Mouse (Mus musculus) lung, embryonic 14.5 days (tissue): Measurements from ENCODE around the gene Ltbp4. TPM values are rescaled to one million over a fixed set of nuclear protein-coding genes. Genes with fewer than 3 reads are reported as not detected.

ENCODE experiments used
- ATAC-seq: fragments of 200-750 bp; cut with Nextera tagmentation; 2 replicates; pipeline ENCODE4 v1.8.0; 2017; ENCODE audit warnings: mild to moderate bottlenecking, moderate TSS enrichment, moderate library complexity; ENCODE audit not compliant: insufficient read depth
- DNase-seq: peaks from one replicate; pipeline ENCODE4 v3.0.0-alpha.2; 2015
- H3K27ac ChIP-seq: fragments of 300-500 bp; sonication (generic); 2 replicates; pipeline ENCODE4 v1.5.1; 2014; ENCODE audit warnings: low read depth, mild to moderate bottlenecking, moderate library complexity
- H3K27me3 ChIP-seq: fragments of 300-500 bp; sonication (generic); 2 replicates; pipeline ENCODE4 v1.6.1; 2014; ENCODE audit warnings: low read length, control low read depth; ENCODE audit not compliant: insufficient read depth
- H3K36me3 ChIP-seq: fragments of 300-500 bp; sonication (generic); 2 replicates; pipeline ENCODE4 v1.6.1; 2014; ENCODE audit warnings: control low read depth; ENCODE audit not compliant: insufficient read depth
- H3K4me1 ChIP-seq: fragments of 300-500 bp; sonication (generic); 2 replicates; pipeline ENCODE4 v1.6.1; 2014; ENCODE audit warnings: antibody characterized with exemption, control low read depth; ENCODE audit not compliant: insufficient read depth
- H3K4me2 ChIP-seq: fragments of 300-500 bp; sonication (generic); 2 replicates; pipeline ENCODE4 v1.6.1; 2014; ENCODE audit warnings: mild to moderate bottlenecking
- H3K4me3 ChIP-seq: fragments of 300-500 bp; sonication (generic); 2 replicates; pipeline ENCODE4 v1.5.1; 2014; ENCODE audit warnings: low read depth, low read length
- H3K9ac ChIP-seq: fragments of 300-500 bp; sonication (generic); 2 replicates; pipeline ENCODE4 v1.6.1; 2014
- H3K9me3 ChIP-seq: fragments of 300-500 bp; sonication (generic); 2 replicates; pipeline ENCODE4 v1.6.1; 2016; ENCODE audit warnings: low read depth, low read length, control low read depth
- CTCF ChIP-seq: IDR thresholded peaks from 2 replicates; pipeline ENCODE4 v1.5.1; 2016; ENCODE audit warnings: antibody characterized with exemption, low read depth
- WGBS: fragments of 180-500 bp; shearing (Covaris S2); extraction: QIAGEN DNeasy Blood & Tissue Kit; methylation state at CpG from one replicate; pipeline ENCODE4 v1.1.7; 2014; 5-methylcytosine and 5-hydroxymethylcytosine counted together
- polyA plus RNA-seq: library from polyadenylated mRNA; unstranded; fragments of >200 nt; fragmentation: Nextera tagmentation; extraction: Ambion mirVana; gene quantifications from 2 replicates; pipeline ENCODE4 v1.2.1, GENCODE M21; 2014

Ltbp4 gene
- polyA plus RNA-seq, 1 experiment from 2014 or later = 86.0 TPM

DNA sequence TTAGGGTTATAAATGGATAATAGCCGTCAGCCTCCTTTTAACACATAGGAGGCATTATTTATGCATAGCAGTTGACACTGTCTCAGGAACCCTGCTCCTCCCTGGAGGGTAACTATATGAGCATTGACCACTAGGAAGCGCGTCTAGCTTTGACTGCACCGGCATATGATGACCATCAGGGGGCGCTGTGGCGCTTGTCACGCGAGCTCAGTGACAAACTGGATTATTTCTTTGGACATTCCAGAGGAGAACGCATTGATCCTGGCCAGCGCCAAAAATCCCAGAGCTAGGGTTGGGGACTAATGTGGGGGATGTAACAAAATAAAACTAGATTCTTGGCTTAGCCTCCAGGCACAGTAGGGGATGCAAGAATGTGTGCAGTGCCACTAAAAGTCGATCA, 35.3 kb downstream of the Ltbp4 start:
- no peaks in the 10 kb centered on the region for H3K27me3 ChIP-seq
- no peak overlapping the region for H3K27ac ChIP-seq
- H3K4me1 ChIP-seq = peaks cover 3% of the 10 kb centered on the region; the same call in 1 of the 2 replicates
- H3K36me3 ChIP-seq = peaks cover 6% of the 10 kb centered on the region; the same call in 1 of the 2 replicates
- ATAC-seq (peak; percentile 68), DNase-seq (peak; percentile 93)
- TF ChIP-seq CTCF = peak; percentile 98
- H3K4me2 ChIP-seq = no peak overlapping the region
- no peaks in the 10 kb centered on the region for H3K9me3 ChIP-seq
- WGBS = 8% methylated on average over 11 of the region's 11 CpGs
- no peak overlapping the region for H3K4me3 ChIP-seq
- no peak overlapping the region for H3K9ac ChIP-seq

DNA sequence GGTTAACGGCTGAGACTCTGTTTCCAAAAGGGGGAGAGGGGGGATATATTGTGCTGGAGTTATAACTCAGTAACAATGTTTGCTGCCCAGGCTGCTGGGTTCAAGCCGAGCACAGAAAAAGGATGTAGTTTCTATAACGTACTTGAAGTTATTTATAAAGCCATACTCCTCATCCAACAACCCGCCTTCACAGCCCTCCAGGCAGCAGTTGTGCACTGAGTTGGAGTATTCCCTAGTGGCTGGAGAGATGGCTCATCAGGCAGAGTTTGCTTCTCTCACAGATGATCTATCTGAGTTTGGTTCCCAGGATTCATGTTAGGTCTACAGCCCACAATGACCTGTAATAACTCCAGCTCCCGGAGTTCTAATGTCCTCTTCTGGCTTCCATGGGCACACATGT, 36.7 kb downstream of the Ltbp4 start:
- H3K4me1 ChIP-seq = peaks cover 3% of the 10 kb centered on the region; the same call in 1 of the 2 replicates
- no peaks in the 10 kb centered on the region for H3K27me3 ChIP-seq
- no peaks in the 10 kb centered on the region for H3K9me3 ChIP-seq
- no peak overlapping the region for H3K4me2 ChIP-seq
- H3K9ac ChIP-seq = no peak overlapping the region
- ATAC-seq = no peak
- 65% methylated on average over 5 of the region's 5 CpGs for WGBS
- DNase-seq = no peak
- no peak overlapping the region for H3K4me3 ChIP-seq
- H3K36me3 ChIP-seq = peaks cover 3% of the 10 kb centered on the region; the same call in 1 of the 2 replicates
- no peak for TF ChIP-seq CTCF
- no peak overlapping the region for H3K27ac ChIP-seq

DNA sequence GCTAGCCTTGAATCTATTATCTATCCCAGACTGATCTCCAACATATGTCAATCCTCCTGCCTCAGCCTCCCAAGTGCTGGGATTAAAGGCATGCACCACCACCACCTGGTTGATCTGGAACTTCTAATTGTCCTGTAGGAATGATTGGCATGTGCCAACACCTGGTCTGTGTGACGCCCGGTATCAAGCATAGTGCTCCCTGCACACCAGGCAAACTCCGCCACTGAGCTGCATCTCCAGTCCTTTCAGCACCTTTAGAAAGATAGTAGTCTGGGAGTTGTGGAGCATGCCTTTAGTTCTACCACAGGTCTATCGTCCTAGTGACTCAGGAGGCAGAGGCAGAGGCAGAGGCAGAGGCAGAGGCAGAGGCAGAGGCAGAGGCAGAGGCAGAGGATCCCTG, 37.1 kb downstream of the Ltbp4 start:
- ATAC-seq (no peak), DNase-seq (no peak)
- H3K4me2 ChIP-seq = no peak overlapping the region
- peaks cover 2% of the 10 kb centered on the region; the same call in 1 of the 2 replicates for H3K36me3 ChIP-seq
- no peak for TF ChIP-seq CTCF
- H3K9ac ChIP-seq = no peak overlapping the region
- no peaks in the 10 kb centered on the region for H3K9me3 ChIP-seq
- WGBS = 72% methylated on average over 4 of the region's 4 CpGs
- peaks cover 3% of the 10 kb centered on the region; the same call in 1 of the 2 replicates for H3K4me1 ChIP-seq
- H3K27me3 ChIP-seq = no peaks in the 10 kb centered on the region
- no peak overlapping the region for H3K4me3 ChIP-seq
- no peak overlapping the region for H3K27ac ChIP-seq

DNA sequence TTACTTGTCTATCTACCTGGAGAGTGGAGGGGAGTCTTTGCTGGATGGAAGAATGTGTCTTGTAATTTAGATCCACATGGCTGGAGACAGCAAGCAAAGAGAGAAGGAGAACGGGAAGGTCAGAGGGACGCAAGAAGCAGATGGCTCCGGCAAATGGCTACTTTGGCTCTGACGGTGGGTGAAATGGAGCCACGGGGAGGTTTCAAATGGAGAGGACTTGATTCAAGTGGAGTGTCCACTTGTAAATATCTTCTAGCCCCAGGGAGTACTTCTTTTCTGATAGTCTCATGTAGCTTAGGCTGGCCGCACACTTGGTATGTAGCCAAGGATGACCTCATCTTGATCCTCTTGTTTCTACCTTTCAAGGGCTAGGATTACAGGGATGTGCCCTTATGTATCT, 38.7 kb downstream of the Ltbp4 start:
- no peaks in the 10 kb centered on the region for H3K27me3 ChIP-seq
- H3K27ac ChIP-seq = no peak overlapping the region
- 77% methylated on average over 6 of the region's 6 CpGs for WGBS
- no peak overlapping the region for H3K9ac ChIP-seq
- H3K4me3 ChIP-seq = no peak overlapping the region
- peaks cover 3% of the 10 kb centered on the region; the same call in 1 of the 2 replicates for H3K4me1 ChIP-seq
- H3K9me3 ChIP-seq = no peaks in the 10 kb centered on the region
- ATAC-seq = no peak
- H3K4me2 ChIP-seq = no peak overlapping the region
- no peak for TF ChIP-seq CTCF
- H3K36me3 ChIP-seq = no peaks in the 10 kb centered on the region
- DNase-seq = no peak

DNA sequence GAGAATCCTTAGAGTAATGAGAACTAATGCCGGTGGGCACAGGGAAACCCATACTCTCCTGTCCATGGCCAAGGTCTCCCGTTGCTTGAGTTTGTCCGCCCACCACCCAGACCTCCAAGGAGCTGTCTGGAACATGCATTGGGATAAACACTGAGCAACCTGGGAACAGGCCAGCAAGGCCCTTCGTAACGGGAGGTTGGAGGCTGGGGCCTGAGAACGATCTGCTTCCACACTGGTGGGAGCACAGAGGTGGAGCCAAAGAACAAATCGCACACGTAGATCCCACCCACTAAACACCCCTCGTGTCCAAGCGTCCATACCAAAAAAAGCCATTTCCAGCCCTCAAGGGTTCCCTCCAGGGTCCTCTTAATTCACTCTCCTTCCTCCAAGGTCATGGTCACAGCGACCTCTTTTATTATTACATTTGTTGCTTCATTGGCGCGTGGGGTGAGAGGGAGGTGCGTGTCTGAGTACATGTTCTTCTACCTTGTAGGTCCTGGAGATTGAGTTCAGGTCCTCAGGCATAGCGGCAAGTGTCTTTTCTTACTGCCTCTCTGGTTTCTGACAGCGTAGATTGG, 39.4 kb downstream of the Ltbp4 start:
- Histone ChIP-seq H3K27ac (peak overlapping the region; percentile 27; the same call in 1 of the 2 replicates), H3K9ac (no peak overlapping the region), H3K4me1 (peaks cover 3% of the 10 kb centered on the region; the same call in 1 of the 2 replicates), H3K9me3 (no peaks in the 10 kb centered on the region), H3K27me3 (no peaks in the 10 kb centered on the region), H3K4me2 (no peak overlapping the region), H3K36me3 (no peaks in the 10 kb centered on the region), H3K4me3 (no peak overlapping the region)
- WGBS = 75% methylated on average over 16 of the region's 16 CpGs
- no peak for ATAC-seq
- no peak for DNase-seq
- no peak for TF ChIP-seq CTCF

DNA sequence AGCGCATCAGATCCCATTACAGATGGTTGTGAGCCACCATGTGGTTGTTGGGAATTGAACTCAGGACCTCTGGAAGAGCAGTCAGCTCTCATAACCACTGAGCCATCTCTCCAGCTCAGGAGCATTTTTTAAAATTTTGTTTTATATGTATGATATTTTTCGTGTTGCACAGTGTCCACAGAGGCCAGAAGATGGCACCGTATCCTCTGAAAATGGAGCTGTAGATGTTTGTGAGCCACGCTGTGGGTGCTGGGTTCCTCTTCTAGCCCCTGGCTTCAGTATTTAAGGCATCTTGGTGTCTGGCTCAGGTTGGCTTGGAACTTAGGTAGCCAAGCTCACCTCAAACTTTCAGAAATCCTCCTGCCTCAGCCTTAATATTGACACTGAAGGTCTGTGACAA, 41.0 kb downstream of the Ltbp4 start:
- no peak for ATAC-seq
- Histone ChIP-seq H3K4me3 (no peak overlapping the region), H3K4me2 (no peak overlapping the region), H3K9ac (no peak overlapping the region), H3K36me3 (no peaks in the 10 kb centered on the region), H3K27ac (no peak overlapping the region), H3K9me3 (no peaks in the 10 kb centered on the region), H3K4me1 (peaks cover 4% of the 10 kb centered on the region; the same call in 1 of the 2 replicates), H3K27me3 (no peaks in the 10 kb centered on the region)
- 92% methylated on average over 4 of the region's 4 CpGs for WGBS
- no peak for DNase-seq
- TF ChIP-seq CTCF = no peak

DNA sequence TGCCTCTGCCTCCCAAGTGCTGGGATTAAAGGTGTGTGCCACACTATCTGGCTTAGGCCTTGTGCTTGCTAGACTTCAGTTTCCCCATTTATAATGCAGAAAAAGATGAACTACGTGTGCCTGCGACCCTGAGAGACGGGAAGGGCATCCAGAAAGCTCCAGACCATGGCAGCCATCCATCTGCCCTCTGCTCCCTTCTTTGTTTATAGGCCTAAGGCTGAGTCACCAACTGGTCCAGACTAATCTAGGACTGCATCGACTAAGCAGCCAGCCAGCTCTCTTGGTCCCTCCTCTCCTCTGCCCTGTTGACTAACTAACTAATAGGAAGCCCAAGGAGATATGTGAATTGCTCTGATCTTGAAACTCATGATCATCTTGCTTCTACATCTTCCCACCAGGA, 41.5 kb downstream of the Ltbp4 start:
- no peak for TF ChIP-seq CTCF

More for the DNA sequence above, 41.5 kb downstream of the Ltbp4 start:
- Histone ChIP-seq H3K9me3 (no peaks in the 10 kb centered on the region), H3K9ac (no peak overlapping the region), H3K4me3 (no peak overlapping the region), H3K36me3 (no peaks in the 10 kb centered on the region), H3K4me2 (no peak overlapping the region), H3K27me3 (no peaks in the 10 kb centered on the region), H3K27ac (no peak overlapping the region), H3K4me1 (peaks cover 6% of the 10 kb centered on the region; the same call in 1 of the 2 replicates)
- no peak for DNase-seq
- WGBS = 62% methylated on average over 4 of the region's 4 CpGs
- no peak for ATAC-seq
